Mouse (Mus musculus) testis, adult 2 months (tissue): ENCODE results near the gene Gm20517.

ENCODE experiments used
- CTCF ChIP-seq: fragments of 200-500 bp; IDR thresholded peaks from 2 replicates; pipeline ENCODE4 v1.5.1; 2012; ENCODE audit warnings: low read depth, mild to moderate bottlenecking, inconsistent platforms, low read length, moderate library complexity; ENCODE audit not compliant: control insufficient read depth, insufficient read depth, insufficient replicate concordance
- POLR2A ChIP-seq: fragments of 200-500 bp; IDR thresholded peaks from 2 replicates; pipeline ENCODE4 v1.6.1; 2012; ENCODE audit warnings: low read depth, mild to moderate bottlenecking, inconsistent platforms, low read length, moderate library complexity; ENCODE audit not compliant: control insufficient read depth

DNA sequence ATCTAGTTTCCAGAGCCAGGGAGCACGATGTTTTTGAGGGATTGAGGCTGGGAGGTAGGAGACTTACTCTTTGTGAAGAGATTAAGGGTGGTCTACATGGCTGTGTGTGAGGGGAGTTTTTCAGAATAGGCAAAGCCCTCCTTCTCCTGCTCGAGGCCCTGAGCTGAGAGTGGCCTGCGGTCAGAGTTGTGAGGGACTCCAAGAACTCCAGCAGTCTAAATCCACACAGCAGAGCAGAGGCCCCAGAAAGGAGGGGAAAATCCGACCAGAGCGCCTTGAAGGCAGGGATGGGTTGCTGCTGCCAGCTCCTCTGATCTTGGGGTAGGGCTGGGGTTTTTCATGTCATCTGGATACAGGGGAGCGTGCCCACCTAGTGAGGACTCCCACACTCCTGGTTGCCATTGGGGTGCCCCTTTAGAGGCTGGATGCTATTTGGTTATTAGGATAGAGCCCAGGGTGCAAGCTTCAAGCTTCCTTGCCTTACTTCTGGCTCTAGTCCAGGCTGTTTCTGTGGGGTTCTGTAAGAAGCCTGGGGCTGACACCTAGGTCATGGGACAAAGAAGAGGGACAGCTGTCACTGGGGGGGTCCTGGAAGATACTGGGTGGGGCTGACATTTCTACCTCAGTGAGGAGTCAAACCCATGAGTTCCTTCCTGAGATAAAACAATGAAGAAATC, 15.1 kb upstream of the Gm20517 start:
- TF ChIP-seq CTCF (no peak), POLR2A (no peak)
